Mouse (Mus musculus): ENCODE results near the gene Dclk3. TPM values are rescaled to one million over a fixed set of nuclear protein-coding genes. Genes with fewer than 3 reads are reported as not detected.

Dclk3 gene
- total and polyA plus RNA-seq, 3 experiments, result 0.05 TPM; not detected in 2

DNA sequence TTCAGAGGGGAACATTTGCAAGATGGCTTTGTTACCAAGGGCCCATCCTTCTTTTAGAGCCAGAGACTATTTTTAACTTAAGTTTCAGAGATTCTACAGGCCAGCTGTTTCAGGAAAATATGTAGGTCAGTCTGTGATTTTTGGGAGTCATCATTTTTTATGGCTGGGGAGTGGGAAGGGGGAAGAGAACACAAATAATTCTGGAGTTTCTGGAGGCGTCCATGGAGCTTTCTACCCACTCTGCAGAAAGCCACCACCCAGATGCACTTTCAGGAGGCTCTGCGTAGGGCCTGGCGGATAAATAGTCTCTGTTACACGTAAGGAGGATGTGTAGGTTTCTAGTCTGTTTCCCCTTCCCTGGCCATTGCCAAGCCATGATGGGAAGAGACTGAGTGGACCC is 38.8 kb upstream of the Dclk3 start:
- H3K4me1 ChIP-seq (ENCODE audit: insufficient read depth, low read depth, low read length), result no peaks in the 10 kb centered on the region
- TF ChIP-seq TAL1 (conservative IDR thresholded peaks at IDR 0.05; ENCODE audit: low read depth, low read length) (no peak), GATA1 (IDR thresholded peaks at IDR 0.05; ENCODE audit: borderline replicate concordance, low read length) (no peak), POLR2AphosphoS5 (IDR thresholded peaks at IDR 0.05; ENCODE audit: insufficient replicate concordance, low read depth, low read length) (no peak), CTCF (IDR thresholded peaks at IDR 0.05; ENCODE audit: low read depth, low read length) (no peak), GATA2 (IDR thresholded peaks at IDR 0.05; ENCODE audit: borderline replicate concordance, low read depth, low read length) (no peak)
- ATAC-seq (ENCODE audit: extremely low read depth, insufficient number of reproducible peaks, low FRiP score, poor library complexity, severe bottlenecking) (no peak), DNase-seq (ENCODE audit: low spot score) (no peak)
- peaks cover 46% of the 10 kb centered on the region for H3K9me3 ChIP-seq (replicated peaks)
- H3K36me3 ChIP-seq (replicated peaks), result no peaks in the 10 kb centered on the region
- no peak overlapping the region for H3K4me3 ChIP-seq (ENCODE audit: low read depth, low read length)
- no peaks in the 10 kb centered on the region for H3K27me3 ChIP-seq (ENCODE audit: insufficient read depth, low read length)

DNA sequence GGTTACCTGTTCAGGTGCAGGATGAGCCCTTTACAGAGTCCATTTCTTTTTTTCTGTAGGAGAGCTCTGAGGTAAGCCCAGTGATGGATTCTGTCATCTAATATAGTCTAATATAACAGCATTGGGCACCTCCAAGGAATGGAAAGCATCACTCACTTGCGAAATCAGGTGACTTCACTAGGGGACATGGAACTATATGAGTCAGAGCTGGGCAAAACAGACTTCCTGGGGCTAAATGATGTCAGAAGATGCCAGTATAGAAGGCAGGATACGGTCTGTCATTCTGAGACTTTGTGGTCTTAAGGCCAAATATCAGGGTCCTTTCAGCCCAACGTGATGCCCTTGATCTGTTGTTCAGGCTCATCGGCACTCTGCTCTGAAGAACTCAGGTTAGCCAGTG is 35.7 kb upstream of the Dclk3 start:
- Histone ChIP-seq H3K4me1 (ENCODE audit: insufficient read depth, low read depth, low read length) (no peaks in the 10 kb centered on the region), H3K36me3 (replicated peaks) (no peaks in the 10 kb centered on the region), H3K4me3 (ENCODE audit: low read depth, low read length) (no peak overlapping the region), H3K27me3 (ENCODE audit: insufficient read depth, low read length) (no peaks in the 10 kb centered on the region), H3K9me3 (replicated peaks) (peaks cover 25% of the 10 kb centered on the region)
- no peak for ATAC-seq (ENCODE audit: extremely low read depth, insufficient number of reproducible peaks, low FRiP score, poor library complexity, severe bottlenecking)
- TF ChIP-seq GATA1 (IDR thresholded peaks at IDR 0.05; ENCODE audit: borderline replicate concordance, low read length) (no peak), CTCF (IDR thresholded peaks at IDR 0.05; ENCODE audit: low read depth, low read length) (no peak), GATA2 (IDR thresholded peaks at IDR 0.05; ENCODE audit: borderline replicate concordance, low read depth, low read length) (no peak)
- DNase-seq (ENCODE audit: low spot score), result no peak

DNA sequence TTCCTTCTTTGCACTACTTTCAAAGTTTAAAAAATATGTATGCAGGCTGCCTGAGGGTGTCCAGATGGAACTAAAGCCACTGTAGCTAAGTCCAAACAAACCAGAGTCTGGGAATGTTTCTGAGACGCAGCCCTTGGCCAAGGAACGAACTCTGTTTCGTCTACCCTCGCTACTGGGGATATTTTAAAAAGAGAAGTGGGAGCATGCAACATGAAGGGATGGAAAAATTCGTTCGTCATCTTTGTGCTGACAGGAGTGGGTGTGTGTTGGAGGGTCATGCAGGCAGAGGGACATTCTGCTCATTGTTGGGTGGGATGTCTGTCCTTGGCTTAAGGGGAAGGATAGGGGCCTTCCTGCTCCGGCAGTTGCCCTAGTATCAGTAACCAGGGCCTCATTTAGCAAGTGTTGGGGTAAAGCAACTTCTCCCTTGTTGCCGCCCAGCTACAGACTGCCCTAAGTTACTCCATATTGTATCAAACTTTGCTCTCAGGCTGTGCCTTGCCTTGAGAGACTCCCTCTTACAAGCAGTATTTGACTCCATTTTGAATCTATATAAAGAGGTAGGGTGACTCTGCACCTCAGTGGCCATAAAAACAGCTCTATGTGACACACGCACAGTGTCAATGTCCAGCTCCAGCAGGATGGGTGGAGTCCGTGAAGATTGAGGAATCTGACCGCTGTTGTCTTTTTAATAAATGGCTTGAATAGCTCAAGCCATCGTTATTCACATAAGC is 34.4 kb upstream of the Dclk3 start:
- Histone ChIP-seq H3K4me1 (ENCODE audit: insufficient read depth, low read depth, low read length) (no peaks in the 10 kb centered on the region), H3K9me3 (replicated peaks) (peaks cover 19% of the 10 kb centered on the region), H3K4me3 (ENCODE audit: low read depth, low read length) (no peak overlapping the region), H3K27me3 (ENCODE audit: insufficient read depth, low read length) (no peaks in the 10 kb centered on the region), H3K36me3 (replicated peaks) (no peaks in the 10 kb centered on the region)
- TF ChIP-seq POLR2AphosphoS5 (IDR thresholded peaks at IDR 0.05; ENCODE audit: insufficient replicate concordance, low read depth, low read length), result no peak
- TF ChIP-seq GATA1 (IDR thresholded peaks at IDR 0.05; ENCODE audit: borderline replicate concordance, low read length), result no peak
- TF ChIP-seq TAL1 (conservative IDR thresholded peaks at IDR 0.05; ENCODE audit: low read depth, low read length), result no peak
- no peak for TF ChIP-seq GATA2 (IDR thresholded peaks at IDR 0.05; ENCODE audit: borderline replicate concordance, low read depth, low read length)
- no peak for TF ChIP-seq CTCF (IDR thresholded peaks at IDR 0.05; ENCODE audit: low read depth, low read length)
- no peak for ATAC-seq (ENCODE audit: extremely low read depth, insufficient number of reproducible peaks, low FRiP score, poor library complexity, severe bottlenecking)
- DNase-seq (ENCODE audit: low spot score), result no peak

DNA sequence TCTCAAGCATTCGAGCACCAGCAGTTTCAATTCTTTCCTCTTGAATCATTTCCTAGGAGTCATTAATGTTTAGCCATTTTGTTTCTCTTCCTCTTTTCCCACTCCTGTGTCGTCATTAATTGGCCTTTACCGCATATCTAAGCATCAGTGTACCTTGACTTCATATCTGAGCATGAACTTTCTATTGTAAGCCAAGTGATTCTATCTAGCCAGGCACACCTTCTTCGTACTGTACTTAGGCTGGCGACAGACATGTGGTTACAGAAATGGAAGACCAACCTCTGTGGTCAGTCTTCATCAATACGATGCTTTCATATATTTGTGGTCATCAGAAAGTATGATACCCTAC is 33.8 kb upstream of the Dclk3 start:
- Histone ChIP-seq H3K4me3 (ENCODE audit: low read depth, low read length) (no peak overlapping the region), H3K36me3 (replicated peaks) (no peaks in the 10 kb centered on the region), H3K9me3 (replicated peaks) (peaks cover 18% of the 10 kb centered on the region), H3K4me1 (ENCODE audit: insufficient read depth, low read depth, low read length) (no peaks in the 10 kb centered on the region), H3K27me3 (ENCODE audit: insufficient read depth, low read length) (no peaks in the 10 kb centered on the region)
- DNase-seq (ENCODE audit: low spot score) (no peak), ATAC-seq (ENCODE audit: extremely low read depth, insufficient number of reproducible peaks, low FRiP score, poor library complexity, severe bottlenecking) (no peak)
- TF ChIP-seq GATA1 (IDR thresholded peaks at IDR 0.05; ENCODE audit: borderline replicate concordance, low read length), result no peak

DNA sequence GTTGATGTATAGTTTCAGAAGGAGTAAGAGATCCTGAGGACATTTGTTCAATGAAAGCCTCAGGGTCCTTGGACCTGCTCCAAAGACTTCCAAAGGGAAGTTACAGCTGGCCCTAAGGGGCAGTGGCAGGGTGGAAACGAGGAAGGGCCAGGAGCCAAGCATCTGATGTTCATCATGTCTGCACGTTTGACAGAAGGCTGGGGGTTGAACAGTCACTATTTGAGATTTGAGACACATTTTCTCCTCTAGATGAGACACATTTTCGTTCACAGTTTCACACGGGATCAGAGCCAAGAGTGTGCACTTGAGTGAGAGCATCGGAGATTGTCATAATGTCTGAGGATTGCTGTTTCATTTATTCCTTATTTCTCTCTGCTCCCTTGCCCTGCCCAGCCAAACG is 30.9 kb upstream of the Dclk3 start:
- DNase-seq (ENCODE audit: low spot score) (no peak), ATAC-seq (ENCODE audit: extremely low read depth, insufficient number of reproducible peaks, low FRiP score, poor library complexity, severe bottlenecking) (no peak)
- Histone ChIP-seq H3K4me1 (ENCODE audit: insufficient read depth, low read depth, low read length) (no peaks in the 10 kb centered on the region), H3K36me3 (replicated peaks) (no peaks in the 10 kb centered on the region), H3K9me3 (replicated peaks) (peaks cover 24% of the 10 kb centered on the region), H3K4me3 (ENCODE audit: low read depth, low read length) (no peak overlapping the region), H3K27me3 (ENCODE audit: insufficient read depth, low read length) (no peaks in the 10 kb centered on the region)
- no peak for TF ChIP-seq TAL1 (conservative IDR thresholded peaks at IDR 0.05; ENCODE audit: low read depth, low read length)
- TF ChIP-seq GATA2 (IDR thresholded peaks at IDR 0.05; ENCODE audit: borderline replicate concordance, low read depth, low read length), result no peak
- TF ChIP-seq POLR2AphosphoS5 (IDR thresholded peaks at IDR 0.05; ENCODE audit: insufficient replicate concordance, low read depth, low read length), result no peak
- no peak for TF ChIP-seq CTCF (IDR thresholded peaks at IDR 0.05; ENCODE audit: low read depth, low read length)
- no peak for TF ChIP-seq GATA1 (IDR thresholded peaks at IDR 0.05; ENCODE audit: borderline replicate concordance, low read length)

DNA sequence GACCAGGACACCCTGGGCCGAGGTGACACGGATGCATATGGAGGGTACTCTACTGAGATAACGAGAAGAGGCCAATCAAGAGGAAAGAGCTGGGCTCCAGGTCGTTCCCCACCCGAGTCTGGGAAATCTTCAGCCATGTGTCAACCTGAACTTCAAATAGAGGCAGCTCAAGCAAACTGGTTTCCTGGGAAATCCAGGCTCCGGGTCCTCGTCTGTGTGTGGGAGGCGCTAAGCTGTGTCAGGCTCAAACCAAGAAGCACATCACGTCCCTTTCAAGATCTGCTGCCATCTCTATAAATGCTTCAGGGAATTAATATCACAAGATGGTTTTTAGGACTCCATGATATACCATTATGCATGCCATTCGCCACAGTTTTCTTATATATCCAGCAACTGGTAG is 30.5 kb upstream of the Dclk3 start:
- ATAC-seq (ENCODE audit: extremely low read depth, insufficient number of reproducible peaks, low FRiP score, poor library complexity, severe bottlenecking), result no peak
- Histone ChIP-seq H3K27me3 (ENCODE audit: insufficient read depth, low read length) (no peaks in the 10 kb centered on the region), H3K36me3 (replicated peaks) (no peaks in the 10 kb centered on the region), H3K4me3 (ENCODE audit: low read depth, low read length) (no peak overlapping the region), H3K4me1 (ENCODE audit: insufficient read depth, low read depth, low read length) (no peaks in the 10 kb centered on the region), H3K9me3 (replicated peaks) (peaks cover 27% of the 10 kb centered on the region)
- no peak for DNase-seq (ENCODE audit: low spot score)
- TF ChIP-seq TAL1 (conservative IDR thresholded peaks at IDR 0.05; ENCODE audit: low read depth, low read length) (no peak), POLR2AphosphoS5 (IDR thresholded peaks at IDR 0.05; ENCODE audit: insufficient replicate concordance, low read depth, low read length) (no peak), CTCF (IDR thresholded peaks at IDR 0.05; ENCODE audit: low read depth, low read length) (no peak), GATA2 (IDR thresholded peaks at IDR 0.05; ENCODE audit: borderline replicate concordance, low read depth, low read length) (no peak), GATA1 (IDR thresholded peaks at IDR 0.05; ENCODE audit: borderline replicate concordance, low read length) (no peak)

Data from G1E (cell line).